Mouse (Mus musculus) lung, embryonic 14.5 days (tissue): Measurements from ENCODE around the gene Pknox2. TPM values are rescaled to one million over a fixed set of nuclear protein-coding genes. Genes with fewer than 3 reads are reported as not detected.

Source experiments
- ATAC-seq: fragments of 200-750 bp; cut with Nextera tagmentation; 2 replicates; pipeline ENCODE4 v1.8.0; 2017; ENCODE audit warnings: mild to moderate bottlenecking, moderate TSS enrichment, moderate library complexity; ENCODE audit not compliant: insufficient read depth
- DNase-seq: peaks from one replicate; pipeline ENCODE4 v3.0.0-alpha.2; 2015
- H3K27ac ChIP-seq: fragments of 300-500 bp; sonication (generic); 2 replicates; pipeline ENCODE4 v1.5.1; 2014; ENCODE audit warnings: low read depth, mild to moderate bottlenecking, moderate library complexity
- H3K27me3 ChIP-seq: fragments of 300-500 bp; sonication (generic); 2 replicates; pipeline ENCODE4 v1.6.1; 2014; ENCODE audit warnings: low read length, control low read depth; ENCODE audit not compliant: insufficient read depth
- H3K36me3 ChIP-seq: fragments of 300-500 bp; sonication (generic); 2 replicates; pipeline ENCODE4 v1.6.1; 2014; ENCODE audit warnings: control low read depth; ENCODE audit not compliant: insufficient read depth
- H3K4me1 ChIP-seq: fragments of 300-500 bp; sonication (generic); 2 replicates; pipeline ENCODE4 v1.6.1; 2014; ENCODE audit warnings: antibody characterized with exemption, control low read depth; ENCODE audit not compliant: insufficient read depth
- H3K4me2 ChIP-seq: fragments of 300-500 bp; sonication (generic); 2 replicates; pipeline ENCODE4 v1.6.1; 2014; ENCODE audit warnings: mild to moderate bottlenecking
- H3K4me3 ChIP-seq: fragments of 300-500 bp; sonication (generic); 2 replicates; pipeline ENCODE4 v1.5.1; 2014; ENCODE audit warnings: low read depth, low read length
- H3K9ac ChIP-seq: fragments of 300-500 bp; sonication (generic); 2 replicates; pipeline ENCODE4 v1.6.1; 2014
- H3K9me3 ChIP-seq: fragments of 300-500 bp; sonication (generic); 2 replicates; pipeline ENCODE4 v1.6.1; 2016; ENCODE audit warnings: low read depth, low read length, control low read depth
- CTCF ChIP-seq: IDR thresholded peaks from 2 replicates; pipeline ENCODE4 v1.5.1; 2016; ENCODE audit warnings: antibody characterized with exemption, low read depth
- WGBS: fragments of 180-500 bp; shearing (Covaris S2); extraction: QIAGEN DNeasy Blood & Tissue Kit; methylation state at CpG from one replicate; pipeline ENCODE4 v1.1.7; 2014; 5-methylcytosine and 5-hydroxymethylcytosine counted together
- polyA plus RNA-seq: library from polyadenylated mRNA; unstranded; fragments of >200 nt; fragmentation: Nextera tagmentation; extraction: Ambion mirVana; gene quantifications from 2 replicates; pipeline ENCODE4 v1.2.1, GENCODE M21; 2014

Pknox2 gene
- polyA plus RNA-seq, 1 experiment from 2014 or later = 7.1 TPM

DNA sequence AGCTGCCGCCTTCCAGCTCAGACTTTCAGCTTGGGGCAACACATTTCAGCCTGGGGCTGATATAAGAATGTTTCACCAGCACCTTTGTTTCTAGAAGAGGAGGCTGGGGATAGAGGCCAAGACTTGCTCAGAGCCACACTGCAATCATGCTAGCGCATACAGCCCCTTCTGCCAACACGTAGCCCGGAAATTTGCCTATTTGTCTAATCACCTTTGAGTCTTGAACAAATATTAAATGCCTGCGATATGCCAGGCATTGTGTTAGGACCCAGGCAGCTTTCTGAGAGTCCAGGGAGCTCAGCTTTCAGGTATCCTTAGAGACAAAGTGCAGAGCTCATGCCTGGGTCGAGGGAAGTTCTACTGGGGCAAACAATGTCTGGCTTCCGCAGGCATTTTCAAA lies 130.0 kb downstream of the Pknox2 start:
- H3K4me1 ChIP-seq = peaks cover 19% of the 10 kb centered on the region
- no peak for TF ChIP-seq CTCF
- no peaks in the 10 kb centered on the region for H3K36me3 ChIP-seq
- WGBS = 50% methylated on average over 7 of the region's 7 CpGs
- no peak overlapping the region for H3K9ac ChIP-seq
- DNase-seq (peak; percentile 51), ATAC-seq (no peak)
- H3K27ac ChIP-seq = peak overlapping the region; percentile 31
- H3K4me2 ChIP-seq = no peak overlapping the region
- H3K9me3 ChIP-seq = no peaks in the 10 kb centered on the region
- no peak overlapping the region for H3K4me3 ChIP-seq
- H3K27me3 ChIP-seq = no peaks in the 10 kb centered on the region

DNA sequence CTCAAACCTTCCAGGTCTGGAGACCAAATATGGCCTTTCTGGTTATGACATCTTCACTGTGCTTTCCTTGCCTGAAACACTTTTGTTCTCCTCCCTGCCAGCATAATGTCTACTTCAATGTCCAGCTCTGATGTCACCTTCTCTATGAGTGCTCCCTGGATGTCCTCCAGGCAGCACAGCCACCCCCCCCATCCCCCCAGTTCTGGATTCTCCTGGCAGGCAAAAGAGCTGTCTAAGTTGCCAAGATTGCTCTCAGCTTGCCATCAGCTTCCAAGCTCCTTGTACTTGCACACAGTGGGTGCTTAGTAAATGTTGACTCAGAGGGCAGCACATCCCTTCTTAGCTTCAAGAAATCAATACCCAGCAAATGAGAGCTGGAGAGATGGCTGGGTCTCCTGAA lies 131.0 kb downstream of the Pknox2 start:
- DNase-seq (peak; percentile 35), ATAC-seq (no peak)
- Histone ChIP-seq H3K4me2 (no peak overlapping the region), H3K4me1 (peaks cover 9% of the 10 kb centered on the region), H3K9ac (no peak overlapping the region), H3K9me3 (no peaks in the 10 kb centered on the region), H3K27me3 (no peaks in the 10 kb centered on the region), H3K36me3 (no peaks in the 10 kb centered on the region), H3K27ac (no peak overlapping the region), H3K4me3 (no peak overlapping the region)
- TF ChIP-seq CTCF = no peak

DNA sequence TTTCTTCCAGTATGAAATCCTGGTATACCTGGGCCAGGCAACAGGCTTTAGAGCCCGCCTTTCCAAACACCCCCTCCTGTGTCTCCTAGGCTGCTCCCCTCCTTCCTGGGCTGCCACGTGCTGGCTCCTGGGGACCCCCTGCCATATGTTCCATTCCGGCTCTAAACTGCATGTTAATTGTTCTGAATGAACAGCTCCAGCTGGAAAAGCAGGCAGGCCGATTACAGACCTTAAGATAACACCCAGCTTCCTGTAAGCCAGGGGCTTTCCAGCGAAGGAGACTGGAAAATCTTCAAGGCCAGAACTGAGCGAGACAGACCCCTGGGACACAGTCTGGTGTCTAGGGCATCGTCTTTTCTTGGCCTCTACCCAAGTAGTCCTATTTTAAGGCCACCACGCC lies 133.6 kb downstream of the Pknox2 start:
- ATAC-seq = no peak

DNA sequence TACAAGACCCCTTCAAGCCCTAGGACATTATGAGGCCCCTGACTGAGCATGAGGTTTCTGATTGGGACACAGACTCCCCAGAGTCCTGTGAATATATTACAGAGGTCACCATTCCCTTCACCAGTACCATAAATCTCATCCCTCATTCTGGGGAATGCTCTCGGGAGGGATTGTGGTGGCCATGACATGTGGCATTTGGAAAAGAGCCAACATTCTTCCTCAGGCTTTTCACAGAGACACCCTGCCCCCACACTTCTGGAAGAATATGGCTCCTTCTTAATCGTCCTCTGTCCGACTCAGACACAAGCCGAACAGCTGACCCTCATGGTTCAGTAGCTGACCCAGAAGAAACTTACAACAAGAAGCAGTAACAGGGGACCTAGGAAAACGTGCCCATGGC lies 139.1 kb downstream of the Pknox2 start:
- no peak for TF ChIP-seq CTCF
- Histone ChIP-seq H3K27me3 (no peaks in the 10 kb centered on the region), H3K9me3 (no peaks in the 10 kb centered on the region), H3K4me3 (no peak overlapping the region), H3K4me2 (no peak overlapping the region), H3K9ac (no peak overlapping the region), H3K36me3 (no peaks in the 10 kb centered on the region), H3K4me1 (0 out of 2 replicates have a peak, but pooled peaks cover 3% of the 10 kb centered on the region), H3K27ac (no peak overlapping the region)
- DNase-seq (peak; percentile 85), ATAC-seq (peak; percentile 69)
- WGBS = 25% methylated on average over 5 of the region's 5 CpGs

More for the DNA sequence above, 133.6 kb downstream of the Pknox2 start:
- no peaks in the 10 kb centered on the region for H3K27me3 ChIP-seq
- TF ChIP-seq CTCF = no peak
- no peak overlapping the region; the same call in 1 of the 2 replicates for H3K27ac ChIP-seq
- 18% methylated on average over 8 of the region's 8 CpGs for WGBS
- DNase-seq = peak; percentile 50
- no peak overlapping the region for H3K4me3 ChIP-seq
- H3K9me3 ChIP-seq = no peaks in the 10 kb centered on the region
- no peak overlapping the region for H3K9ac ChIP-seq
- H3K4me1 ChIP-seq = peaks cover 6% of the 10 kb centered on the region; the same call in 1 of the 2 replicates
- H3K36me3 ChIP-seq = no peaks in the 10 kb centered on the region
- H3K4me2 ChIP-seq = no peak overlapping the region

DNA sequence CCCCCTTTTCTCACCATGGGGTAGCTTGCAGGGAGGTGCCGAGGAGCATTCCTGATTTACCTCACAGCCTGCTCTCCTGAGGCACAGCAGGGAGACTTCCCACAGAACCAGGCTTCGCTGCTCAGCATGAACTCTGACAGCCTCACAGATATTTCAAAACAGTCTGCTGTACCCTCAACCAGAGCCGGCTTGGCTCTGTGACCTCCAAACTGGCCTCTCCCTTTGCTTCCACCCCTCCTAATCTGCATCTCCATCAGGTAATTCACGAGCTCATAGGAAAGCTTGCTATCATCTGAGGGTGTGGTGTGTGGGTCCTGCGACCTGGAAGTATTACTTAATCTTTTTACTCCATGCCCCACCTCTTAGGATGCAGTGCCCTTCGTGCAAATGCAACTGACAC lies 142.5 kb downstream of the Pknox2 start:
- H3K4me1 ChIP-seq = 0 out of 2 replicates have a peak, but pooled peaks cover 3% of the 10 kb centered on the region
- no peak overlapping the region for H3K27ac ChIP-seq
- no peak overlapping the region for H3K9ac ChIP-seq
- TF ChIP-seq CTCF = no peak
- DNase-seq = no peak
- no peak overlapping the region for H3K4me2 ChIP-seq
- no peak for ATAC-seq
- H3K4me3 ChIP-seq = no peak overlapping the region
- no peaks in the 10 kb centered on the region for H3K27me3 ChIP-seq
- no peaks in the 10 kb centered on the region for H3K9me3 ChIP-seq
- no peaks in the 10 kb centered on the region for H3K36me3 ChIP-seq
- 42% methylated on average over 6 of the region's 6 CpGs for WGBS

DNA sequence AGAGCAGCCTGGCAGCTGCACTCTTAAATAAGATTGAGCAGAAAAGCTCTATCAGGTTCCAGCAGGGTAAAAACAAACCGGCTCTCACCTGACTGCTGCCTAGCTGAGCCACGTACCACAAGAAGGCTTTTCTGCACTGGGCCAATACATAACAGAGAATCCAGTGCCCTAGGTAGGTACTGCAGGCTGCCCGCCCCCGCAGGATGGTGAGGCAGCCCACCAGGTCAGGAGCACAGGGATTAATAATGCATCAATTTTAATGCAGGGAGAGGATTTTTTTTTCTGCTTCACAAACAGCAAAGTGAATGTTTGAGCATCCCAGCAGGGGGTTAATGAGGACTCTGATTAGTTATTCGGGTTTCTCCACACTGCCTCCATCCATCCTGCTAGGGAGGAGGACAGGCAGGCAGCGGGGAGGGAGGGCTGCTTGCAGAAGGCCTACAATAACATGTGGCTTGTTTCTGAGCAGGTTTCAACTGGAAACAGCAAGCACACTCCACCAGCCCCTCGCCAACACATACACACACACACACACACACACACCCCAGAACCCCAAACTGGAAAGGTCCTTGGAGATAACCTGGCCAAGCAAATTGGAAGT lies 145.2 kb downstream of the Pknox2 start:
- H3K36me3 ChIP-seq = no peaks in the 10 kb centered on the region
- WGBS = 44% methylated on average over 7 of the region's 7 CpGs
- H3K9ac ChIP-seq = no peak overlapping the region
- H3K4me2 ChIP-seq = no peak overlapping the region
- no peaks in the 10 kb centered on the region for H3K27me3 ChIP-seq
- no peak for DNase-seq
- no peaks in the 10 kb centered on the region for H3K9me3 ChIP-seq
- no peak for ATAC-seq
- H3K4me1 ChIP-seq = no peaks in the 10 kb centered on the region
- no peak overlapping the region for H3K27ac ChIP-seq
- no peak overlapping the region for H3K4me3 ChIP-seq
- TF ChIP-seq CTCF = no peak

DNA sequence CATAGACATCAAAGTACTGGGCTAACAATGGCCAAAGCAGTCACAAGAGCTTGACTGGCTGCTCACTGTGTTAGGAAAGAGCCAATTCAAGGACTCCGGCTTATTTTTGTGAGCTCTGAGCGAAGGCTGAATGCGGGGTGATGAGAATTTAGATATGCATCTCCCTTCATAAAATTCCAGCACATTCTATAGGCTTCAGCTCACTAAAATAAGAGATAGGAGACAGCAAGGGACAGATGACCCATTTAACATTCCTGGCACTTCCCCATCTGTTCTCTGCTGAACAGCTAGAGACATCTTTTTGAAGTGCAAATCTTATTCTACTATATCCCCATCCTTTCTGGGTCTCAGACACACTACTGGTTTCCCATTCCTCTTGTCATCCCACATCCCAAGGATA lies 147.8 kb downstream of the Pknox2 start:
- Histone ChIP-seq H3K9me3 (no peaks in the 10 kb centered on the region), H3K27me3 (no peaks in the 10 kb centered on the region), H3K4me3 (no peak overlapping the region), H3K27ac (no peak overlapping the region), H3K4me1 (no peaks in the 10 kb centered on the region), H3K9ac (no peak overlapping the region), H3K36me3 (no peaks in the 10 kb centered on the region), H3K4me2 (no peak overlapping the region)
- 92% methylated on average over 3 of the region's 3 CpGs for WGBS
- ATAC-seq (no peak), DNase-seq (no peak)
- TF ChIP-seq CTCF = no peak
